Mouse (Mus musculus) liver, embryonic 12.5 days (tissue): ENCODE results near the gene BC049352. TPM values are rescaled to one million over a fixed set of nuclear protein-coding genes. Genes with fewer than 3 reads are reported as not detected.

Experiments
- ATAC-seq: fragments of 200-750 bp; cut with Nextera tagmentation; 2 replicates; pipeline ENCODE4 v1.8.0; 2017; ENCODE audit warnings: moderate number of reproducible peaks, mild to moderate bottlenecking, moderate library complexity
- H3K27ac ChIP-seq: fragments of 300-500 bp; sonication (generic); 2 replicates; pipeline ENCODE4 v1.5.1; 2016; ENCODE audit warnings: mild to moderate bottlenecking
- H3K27me3 ChIP-seq: fragments of 300-500 bp; sonication (generic); replicated peaks from 2 replicates; pipeline ENCODE4 v1.6.1; 2016; ENCODE audit warnings: mild to moderate bottlenecking, moderate library complexity
- H3K36me3 ChIP-seq: fragments of 300-500 bp; sonication (generic); 2 replicates; pipeline ENCODE4 v1.6.1; 2016; ENCODE audit warnings: mild to moderate bottlenecking, moderate library complexity
- H3K4me1 ChIP-seq: fragments of 300-500 bp; sonication (generic); 2 replicates; pipeline ENCODE4 v1.6.1; 2016
- H3K4me2 ChIP-seq: fragments of 300-500 bp; sonication (generic); 2 replicates; pipeline ENCODE4 v1.6.1; 2016; ENCODE audit warnings: mild to moderate bottlenecking, moderate library complexity
- H3K4me3 ChIP-seq: fragments of 300-500 bp; sonication (generic); 2 replicates; pipeline ENCODE4 v1.5.1; 2016; ENCODE audit warnings: mild to moderate bottlenecking, moderate library complexity
- H3K9ac ChIP-seq: fragments of 300-500 bp; sonication (generic); 2 replicates; pipeline ENCODE4 v1.6.1; 2016; ENCODE audit warnings: mild to moderate bottlenecking, moderate library complexity
- H3K9me3 ChIP-seq: fragments of 300-500 bp; sonication (generic); replicated peaks from 2 replicates; pipeline ENCODE4 v1.6.1; 2016; ENCODE audit warnings: mild to moderate bottlenecking, moderate library complexity
- WGBS: fragments of 180-500 bp; shearing (Covaris S2); methylation state at CpG from one replicate; pipeline ENCODE4 v1.1.7; 2016; ENCODE audit not compliant: insufficient replicate concordance; 5-methylcytosine and 5-hydroxymethylcytosine counted together
- polyA plus RNA-seq: library from polyadenylated mRNA; unstranded; fragments of >200 nt; fragmentation: Nextera tagmentation; extraction: Ambion mirVana; gene quantifications from 2 replicates; pipeline ENCODE4 v1.2.1, GENCODE M21; 2016

Gene BC049352
- polyA plus RNA-seq, 1 experiment from 2014 or later: 0.10 TPM

- 68% methylated on average over 5 of the region's 5 CpGs for WGBS
- H3K4me2 ChIP-seq: no peak overlapping the region
These were observed 15.7 kb downstream of the BC049352 start for GRCm38 (mm10) chr9:45197549-45197948.

GRCm38 (mm10) chr9:45201319-45201947 lies 19.6 kb downstream of the BC049352 start:
- WGBS: 58% methylated on average over 5 of the region's 5 CpGs
- no peak overlapping the region for H3K4me3 ChIP-seq
- peaks cover 8% of the 10 kb centered on the region; the same call in 1 of the 2 replicates for H3K27me3 ChIP-seq
- no peak for ATAC-seq
- H3K27ac ChIP-seq: no peak overlapping the region
- H3K9me3 ChIP-seq: no peaks in the 10 kb centered on the region
- 0 out of 2 replicates have a peak, but pooled peaks cover 7% of the 10 kb centered on the region for H3K4me1 ChIP-seq
- H3K9ac ChIP-seq: no peak overlapping the region
- no peak overlapping the region for H3K4me2 ChIP-seq
- H3K36me3 ChIP-seq: no peaks in the 10 kb centered on the region

More at GRCm38 (mm10) chr9:45197549-45197948, 15.7 kb downstream of the BC049352 start:
- Histone ChIP-seq H3K4me3 (no peak overlapping the region), H3K36me3 (no peaks in the 10 kb centered on the region), H3K9ac (no peak overlapping the region), H3K9me3 (no peaks in the 10 kb centered on the region), H3K27ac (no peak overlapping the region), H3K4me1 (0 out of 2 replicates have a peak, but pooled peaks cover 5% of the 10 kb centered on the region), H3K27me3 (peaks cover 11% of the 10 kb centered on the region; the same call in 1 of the 2 replicates)
- no peak for ATAC-seq

GRCm38 (mm10) chr9:45202021-45202798 lies 20.4 kb downstream of the BC049352 start:
- Histone ChIP-seq H3K4me1 (0 out of 2 replicates have a peak, but pooled peaks cover 7% of the 10 kb centered on the region), H3K27me3 (peaks cover 8% of the 10 kb centered on the region; the same call in 1 of the 2 replicates), H3K9ac (no peak overlapping the region), H3K4me3 (no peak overlapping the region), H3K27ac (no peak overlapping the region), H3K36me3 (no peaks in the 10 kb centered on the region), H3K9me3 (no peaks in the 10 kb centered on the region), H3K4me2 (no peak overlapping the region)
- ATAC-seq: no peak; the same call in 1 of the 2 replicates
- 39% methylated on average over 9 of the region's 9 CpGs for WGBS

- no peak for ATAC-seq
- Histone ChIP-seq H3K4me2 (no peak within 1 kb of the TSS), H3K27ac (no peak within 1 kb of the TSS), H3K9me3 (no peaks in the 10 kb centered on the region), H3K4me1 (0 out of 2 replicates have a peak, but pooled peaks cover 7% of the 10 kb centered on the region), H3K27me3 (0 out of 2 replicates have a peak, but pooled peaks cover 3% of the 10 kb centered on the region), H3K9ac (no peak within 1 kb of the TSS), H3K36me3 (no peaks in the 10 kb centered on the region), H3K4me3 (no peak within 1 kb of the TSS)
- 67% methylated on average over 8 of the region's 8 CpGs for WGBS
These were observed 22.1 kb downstream of the BC049352 start, which contains the start of gene Tmprss4 for GRCm38 (mm10) chr9:45203797-45204410. TSS of gene Tmprss4 (minus strand) at chr9:45204092.

- Histone ChIP-seq H3K36me3 (no peaks in the 10 kb centered on the region), H3K9ac (no peak overlapping the region), H3K27ac (no peak overlapping the region), H3K4me1 (0 out of 2 replicates have a peak, but pooled peaks cover 7% of the 10 kb centered on the region), H3K9me3 (no peaks in the 10 kb centered on the region), H3K4me2 (no peak overlapping the region), H3K27me3 (no peaks in the 10 kb centered on the region), H3K4me3 (no peak overlapping the region)
- no peak for ATAC-seq
- 68% methylated on average over 5 of the region's 5 CpGs for WGBS
These were observed 23.3 kb downstream of the BC049352 start for GRCm38 (mm10) chr9:45205143-45205542.

- H3K4me1 ChIP-seq: 0 out of 2 replicates have a peak, but pooled peaks cover 7% of the 10 kb centered on the region
- no peak overlapping the region for H3K9ac ChIP-seq
- H3K4me2 ChIP-seq: no peak overlapping the region
- no peaks in the 10 kb centered on the region for H3K9me3 ChIP-seq
- ATAC-seq: no peak
- H3K27ac ChIP-seq: no peak overlapping the region
- WGBS: 52% methylated on average over 4 of the region's 4 CpGs
- H3K27me3 ChIP-seq: no peaks in the 10 kb centered on the region
- H3K36me3 ChIP-seq: no peaks in the 10 kb centered on the region
- H3K4me3 ChIP-seq: no peak overlapping the region
These were observed 24.3 kb downstream of the BC049352 start for GRCm38 (mm10) chr9:45206121-45206520.

GRCm38 (mm10) chr9:45207015-45207743 lies 25.4 kb downstream of the BC049352 start:
- Histone ChIP-seq H3K4me3 (no peak overlapping the region), H3K4me2 (no peak overlapping the region), H3K27me3 (no peaks in the 10 kb centered on the region), H3K4me1 (0 out of 2 replicates have a peak, but pooled peaks cover 6% of the 10 kb centered on the region), H3K9ac (no peak overlapping the region), H3K36me3 (no peaks in the 10 kb centered on the region), H3K27ac (no peak overlapping the region), H3K9me3 (no peaks in the 10 kb centered on the region)
- WGBS: 51% methylated on average over 7 of the region's 7 CpGs
- no peak for ATAC-seq

- peaks cover 1% of the 10 kb centered on the region; the same call in 1 of the 2 replicates for H3K27me3 ChIP-seq
- no peak overlapping the region for H3K4me2 ChIP-seq
- no peak for ATAC-seq
- H3K9me3 ChIP-seq: no peaks in the 10 kb centered on the region
- 71% methylated on average over 6 of the region's 6 CpGs for WGBS
- no peak overlapping the region for H3K4me3 ChIP-seq
- no peaks in the 10 kb centered on the region for H3K36me3 ChIP-seq
- H3K27ac ChIP-seq: no peak overlapping the region
- no peaks in the 10 kb centered on the region for H3K4me1 ChIP-seq
- H3K9ac ChIP-seq: no peak overlapping the region
These were observed 30.2 kb downstream of the BC049352 start for GRCm38 (mm10) chr9:45212001-45212400.

- WGBS: 53% methylated on average over 11 of the region's 11 CpGs
- H3K4me1 ChIP-seq: peaks cover 9% of the 10 kb centered on the region; the same call in 1 of the 2 replicates
- H3K4me2 ChIP-seq: no peak overlapping the region
- H3K9me3 ChIP-seq: no peaks in the 10 kb centered on the region
- H3K36me3 ChIP-seq: no peaks in the 10 kb centered on the region
- H3K9ac ChIP-seq: no peak overlapping the region
- H3K27ac ChIP-seq: no peak overlapping the region
- ATAC-seq: no peak
- H3K4me3 ChIP-seq: no peak overlapping the region
- peaks cover 6% of the 10 kb centered on the region; the same call in 1 of the 2 replicates for H3K27me3 ChIP-seq
These were observed 33.8 kb downstream of the BC049352 start for GRCm38 (mm10) chr9:45215526-45216179.

GRCm38 (mm10) chr9:45219644-45220043 lies 37.8 kb downstream of the BC049352 start:
- H3K4me1 ChIP-seq: peaks cover 16% of the 10 kb centered on the region
- peaks cover 6% of the 10 kb centered on the region; the same call in 1 of the 2 replicates for H3K27me3 ChIP-seq
- peak; percentile 65 for ATAC-seq
- whole genome bisulfite sequencing: 34% methylated on average over 3 of the region's 3 CpGs
- no peaks in the 10 kb centered on the region for H3K36me3 ChIP-seq
- no peak overlapping the region for H3K4me2 ChIP-seq
- no peaks in the 10 kb centered on the region for H3K9me3 ChIP-seq
- no peak overlapping the region for H3K4me3 ChIP-seq
- H3K27ac ChIP-seq: no peak overlapping the region
- H3K9ac ChIP-seq: no peak overlapping the region

GRCm38 (mm10) chr9:45221567-45221966 lies 39.8 kb downstream of the BC049352 start:
- H3K9ac ChIP-seq: no peak overlapping the region
- peaks cover 16% of the 10 kb centered on the region for H3K4me1 ChIP-seq
- H3K4me3 ChIP-seq: no peak overlapping the region
- H3K27ac ChIP-seq: no peak overlapping the region
- 13% methylated on average over 6 of the region's 6 CpGs for WGBS
- no peak for ATAC-seq
- H3K9me3 ChIP-seq: no peaks in the 10 kb centered on the region
- peaks cover 6% of the 10 kb centered on the region; the same call in 1 of the 2 replicates for H3K27me3 ChIP-seq
- H3K36me3 ChIP-seq: no peaks in the 10 kb centered on the region
- no peak overlapping the region for H3K4me2 ChIP-seq
